Mouse (Mus musculus): ENCODE results near the gene Srsf10. TPM values are rescaled to one million over a fixed set of nuclear protein-coding genes. Genes with fewer than 3 reads are reported as not detected.
A peak's percentile ranks its signal among the peaks of the same experiment; 100 is the strongest.

Gene Srsf10
- polyA plus RNA-seq, 1 experiment from 2014 or later: 81.8 TPM

DNA sequence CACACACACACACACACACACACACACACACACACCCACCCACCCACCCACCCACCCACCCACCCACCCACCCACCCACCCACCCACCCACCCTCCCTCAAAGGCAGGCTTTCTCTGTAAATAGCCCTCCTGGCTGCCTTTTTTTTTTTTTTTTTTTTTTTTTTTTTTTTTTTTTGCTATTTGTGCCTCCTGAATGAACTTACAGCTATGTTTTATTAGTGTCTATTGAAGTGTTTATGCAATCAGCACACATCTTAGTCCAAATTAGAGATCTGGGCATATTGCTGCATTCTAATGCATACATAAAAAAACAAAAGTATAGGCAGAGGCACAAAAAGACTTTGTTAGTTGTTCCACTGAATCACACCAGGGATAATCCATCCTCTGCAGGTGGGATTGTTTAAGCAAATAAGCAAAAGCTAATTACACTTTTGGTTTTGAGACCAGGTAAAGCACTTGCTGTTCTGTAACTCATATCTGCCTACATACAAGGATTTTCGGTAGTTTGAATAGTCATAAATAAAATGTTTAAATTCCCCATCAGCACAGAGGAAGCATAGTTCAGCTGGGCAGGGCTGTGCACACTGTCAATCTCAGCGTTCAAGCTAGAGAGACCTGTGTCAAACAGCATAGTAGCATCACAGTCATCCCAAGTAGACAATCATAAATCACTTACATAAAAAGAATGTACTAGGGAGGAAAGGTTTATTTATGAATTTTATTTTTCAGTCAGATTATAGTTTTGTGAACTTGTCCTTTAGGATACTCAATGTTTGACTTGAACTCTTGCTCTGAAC is 14.9 kb downstream of the Srsf10 start:
- Histone ChIP-seq H3K4me2 (ENCODE audit: low read depth, low read length) (no peak overlapping the region), H3K9me3 (replicated peaks; ENCODE audit: control insufficient read depth, low read length) (no peaks in the 10 kb centered on the region), H3K4me1 (ENCODE audit: control insufficient read depth, low read depth, low read length) (peaks cover 32% of the 10 kb centered on the region), H3K36me3 (ENCODE audit: control insufficient read depth, insufficient read depth) (peaks cover 35% of the 10 kb centered on the region), H3K9ac (ENCODE audit: low read depth, low read length) (no peak overlapping the region), H3K4me3 (ENCODE audit: low read depth, low read length) (no peak overlapping the region), H3K27ac (ENCODE audit: low read length) (no peak overlapping the region), H3K27me3 (ENCODE audit: control insufficient read depth, insufficient read depth, low read depth, low read length) (no peaks in the 10 kb centered on the region)
- 41% methylated on average over 2 of the region's 2 CpGs for WGBS (ENCODE audit: insufficient replicate concordance)
- no peak for ATAC-seq (ENCODE audit: low read depth)

DNA sequence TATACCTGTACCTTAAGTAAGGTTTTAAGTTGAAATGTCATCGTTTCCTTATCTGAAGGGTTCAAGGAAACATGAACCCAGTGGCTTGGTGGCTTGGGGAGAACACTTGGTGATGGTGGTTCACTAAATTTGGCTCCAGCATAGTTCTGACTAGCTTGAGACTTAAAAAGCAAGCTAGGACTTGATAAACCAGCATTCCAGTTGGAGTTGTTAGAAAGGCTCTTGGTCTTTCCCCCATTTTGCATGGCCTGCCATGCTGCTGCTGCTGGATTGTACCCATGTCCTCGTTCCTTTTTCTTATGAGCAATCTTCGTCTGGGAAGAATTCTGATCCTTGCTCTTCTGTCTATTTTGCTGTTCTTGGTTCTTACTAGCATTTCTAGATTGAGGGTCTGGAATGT is 16.5 kb downstream of the Srsf10 start:
- peak overlapping the region; percentile 97; the same call in 1 of the 2 replicates for H3K27ac ChIP-seq (ENCODE audit: low read length)
- ATAC-seq (ENCODE audit: low read depth): no peak
- WGBS (ENCODE audit: insufficient replicate concordance): 33% methylated on average over 3 of the region's 3 CpGs
- H3K4me1 ChIP-seq (ENCODE audit: control insufficient read depth, low read depth, low read length): peaks cover 48% of the 10 kb centered on the region
- H3K9me3 ChIP-seq (replicated peaks; ENCODE audit: control insufficient read depth, low read length): no peaks in the 10 kb centered on the region
- H3K9ac ChIP-seq (ENCODE audit: low read depth, low read length): peak overlapping the region; percentile 91
- H3K27me3 ChIP-seq (ENCODE audit: control insufficient read depth, insufficient read depth, low read depth, low read length): no peaks in the 10 kb centered on the region
- H3K4me3 ChIP-seq (ENCODE audit: low read depth, low read length): peak overlapping the region; percentile 86
- peak overlapping the region; percentile 85 for H3K4me2 ChIP-seq (ENCODE audit: low read depth, low read length)
- H3K36me3 ChIP-seq (ENCODE audit: control insufficient read depth, insufficient read depth): peaks cover 30% of the 10 kb centered on the region

DNA sequence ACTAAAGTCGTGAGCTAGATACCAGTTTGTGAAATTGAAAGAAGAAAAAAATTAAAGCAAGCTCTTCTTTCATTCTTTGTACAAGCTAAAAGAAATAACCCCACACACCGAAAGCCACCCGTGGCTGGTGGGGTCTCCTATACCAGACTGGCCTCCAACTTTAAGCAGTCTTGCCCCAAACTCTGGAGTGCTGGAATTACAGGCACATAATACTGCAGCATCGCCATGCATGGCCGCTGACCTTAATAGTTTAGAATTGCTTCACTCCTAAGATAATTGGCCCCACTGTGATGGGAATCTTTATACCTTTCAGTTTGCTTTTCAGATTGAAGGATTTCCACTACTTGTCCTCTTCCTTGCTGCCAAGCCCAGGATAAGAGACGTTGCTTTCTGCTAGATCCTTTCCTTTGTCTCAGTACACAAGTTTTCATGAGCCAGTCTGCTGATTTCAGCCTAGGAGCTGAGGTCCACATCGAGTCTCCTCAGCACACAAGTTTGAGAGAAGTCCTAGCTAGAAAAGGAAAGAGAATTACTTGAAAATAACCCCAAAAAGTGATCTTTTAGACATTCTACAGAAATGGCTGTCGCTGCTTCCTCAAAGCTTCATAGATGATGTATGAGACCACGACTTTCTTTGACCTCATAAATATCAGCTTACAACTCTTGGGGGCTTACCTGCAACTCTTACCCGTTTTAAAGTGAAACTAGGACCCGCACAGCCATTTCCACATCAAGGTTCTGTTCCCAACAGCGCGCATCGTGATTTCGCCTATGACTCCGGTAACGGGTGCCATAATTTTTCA is 17.2 kb downstream of the Srsf10 start:
- Histone ChIP-seq H3K36me3 (ENCODE audit: control insufficient read depth, insufficient read depth) (peaks cover 30% of the 10 kb centered on the region), H3K27ac (ENCODE audit: low read length) (peak overlapping the region; percentile 97), H3K9me3 (replicated peaks; ENCODE audit: control insufficient read depth, low read length) (no peaks in the 10 kb centered on the region), H3K9ac (ENCODE audit: low read depth, low read length) (peak overlapping the region; percentile 91), H3K4me2 (ENCODE audit: low read depth, low read length) (peak overlapping the region; percentile 85), H3K4me3 (ENCODE audit: low read depth, low read length) (peak overlapping the region; percentile 86), H3K4me1 (ENCODE audit: control insufficient read depth, low read depth, low read length) (peaks cover 49% of the 10 kb centered on the region), H3K27me3 (ENCODE audit: control insufficient read depth, insufficient read depth, low read depth, low read length) (no peaks in the 10 kb centered on the region)
- 7% methylated on average over 17 of the region's 17 CpGs for WGBS (ENCODE audit: insufficient replicate concordance)
- ATAC-seq (ENCODE audit: low read depth): no peak

DNA sequence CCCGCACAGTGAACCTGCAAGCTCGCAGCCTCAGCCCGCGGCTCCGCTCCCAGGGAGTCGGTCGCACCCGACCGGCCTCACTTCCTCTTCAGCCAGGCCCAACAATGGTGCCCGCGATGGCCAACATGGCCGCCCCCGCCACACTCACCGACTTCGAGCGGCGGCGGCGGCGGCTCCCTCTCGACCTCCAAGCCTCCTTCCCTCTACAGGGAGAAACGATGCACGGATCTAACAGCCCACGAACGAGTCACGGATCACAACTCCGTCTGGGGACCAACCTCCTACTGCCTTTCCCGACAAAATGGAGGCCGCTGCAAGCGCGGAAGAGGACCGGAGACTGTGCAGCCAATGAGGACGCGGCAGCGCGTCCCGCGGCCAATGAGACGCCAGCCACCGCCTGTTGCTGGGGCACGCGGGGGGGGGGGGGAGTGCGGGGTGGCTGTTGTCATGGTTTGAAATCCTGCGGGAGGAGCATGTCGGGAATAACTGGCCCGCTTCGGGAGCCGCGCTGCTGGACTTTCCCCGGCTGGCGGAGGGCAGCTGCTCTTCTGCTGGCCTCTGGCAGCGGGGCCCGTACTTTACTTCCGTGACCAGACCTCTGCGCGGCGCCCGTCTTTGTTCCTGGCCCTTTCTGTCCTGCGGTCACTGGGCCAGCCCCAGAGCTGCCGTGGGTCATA is 18.1 kb downstream of the Srsf10 start, which contains the start of gene Pnrc2:
Gene Pnrc2 (minus strand): TSS at position 325 of the 677 bp plus-strand sequence.
- Histone ChIP-seq H3K9me3 (replicated peaks; ENCODE audit: control insufficient read depth, low read length) (no peaks in the 10 kb centered on the region), H3K27ac (ENCODE audit: low read length) (peak within 1 kb of the TSS; percentile 97), H3K36me3 (ENCODE audit: control insufficient read depth, insufficient read depth) (peaks cover 30% of the 10 kb centered on the region), H3K9ac (ENCODE audit: low read depth, low read length) (peak within 1 kb of the TSS; percentile 91), H3K4me1 (ENCODE audit: control insufficient read depth, low read depth, low read length) (peaks cover 49% of the 10 kb centered on the region), H3K4me2 (ENCODE audit: low read depth, low read length) (peak within 1 kb of the TSS; percentile 85), H3K27me3 (ENCODE audit: control insufficient read depth, insufficient read depth, low read depth, low read length) (no peaks in the 10 kb centered on the region), H3K4me3 (ENCODE audit: low read depth, low read length) (peak within 1 kb of the TSS; percentile 86)
- peak; percentile 95 for ATAC-seq (ENCODE audit: low read depth)
- under 1% methylated on average over 57 of the region's 60 CpGs for WGBS (ENCODE audit: insufficient replicate concordance)

DNA sequence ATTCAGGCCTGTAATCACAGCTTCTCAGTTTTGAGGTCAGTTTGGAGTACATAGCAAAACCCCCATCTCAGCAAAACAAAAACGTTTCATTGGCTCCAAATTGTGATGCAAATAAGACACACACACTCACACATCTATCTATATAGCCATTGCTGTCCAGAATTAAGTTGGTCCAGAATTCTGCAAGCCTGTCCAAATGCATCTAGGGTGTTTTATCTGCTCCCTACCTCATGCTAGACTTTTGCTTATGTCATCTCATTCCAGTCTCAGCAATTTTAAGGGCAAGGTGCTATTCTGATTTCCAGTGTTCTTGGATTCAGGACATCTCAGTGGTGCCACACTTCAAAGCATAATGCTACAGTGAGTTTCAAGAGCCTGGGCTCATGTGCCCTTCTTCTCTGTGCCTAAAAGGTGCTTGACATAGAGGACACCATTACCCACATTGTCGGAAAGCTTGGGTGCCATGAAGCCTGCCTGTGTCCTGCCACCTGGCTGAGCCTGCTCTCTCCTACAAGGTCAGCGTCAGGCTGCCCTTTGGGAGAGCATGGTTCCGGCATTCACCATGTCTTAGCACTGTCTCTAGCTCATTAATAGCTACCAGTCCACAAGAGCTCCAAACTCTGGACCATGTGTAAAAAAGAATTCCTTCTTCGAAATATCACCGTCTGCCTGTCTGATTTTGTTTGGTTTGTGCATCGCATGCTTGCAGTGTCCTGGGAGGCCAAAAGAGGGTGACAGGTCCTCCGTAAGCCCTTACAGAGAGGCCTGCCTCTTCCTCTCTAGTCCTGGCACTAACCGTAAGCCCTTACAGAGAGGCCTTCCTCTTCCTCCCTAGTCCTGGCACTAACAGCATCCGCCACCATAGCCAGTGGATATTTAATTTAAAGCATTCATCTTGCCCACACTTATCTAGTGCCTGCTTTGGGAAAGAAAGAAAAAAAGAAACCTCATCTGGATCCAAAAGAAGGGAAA is 19.3 kb downstream of the Srsf10 start:
- peaks cover 43% of the 10 kb centered on the region for H3K4me1 ChIP-seq (ENCODE audit: control insufficient read depth, low read depth, low read length)
- 65% methylated on average over 10 of the region's 10 CpGs for WGBS (ENCODE audit: insufficient replicate concordance)
- peak overlapping the region; percentile 97 for H3K27ac ChIP-seq (ENCODE audit: low read length)
- H3K4me2 ChIP-seq (ENCODE audit: low read depth, low read length): peak overlapping the region; percentile 77
- H3K4me3 ChIP-seq (ENCODE audit: low read depth, low read length): peak overlapping the region; percentile 86; the same call in 1 of the 2 replicates
- H3K27me3 ChIP-seq (ENCODE audit: control insufficient read depth, insufficient read depth, low read depth, low read length): no peaks in the 10 kb centered on the region
- no peak for ATAC-seq (ENCODE audit: low read depth)
- H3K9ac ChIP-seq (ENCODE audit: low read depth, low read length): peak overlapping the region; percentile 8; the same call in 1 of the 2 replicates
- H3K36me3 ChIP-seq (ENCODE audit: control insufficient read depth, insufficient read depth): peaks cover 21% of the 10 kb centered on the region
- no peaks in the 10 kb centered on the region for H3K9me3 ChIP-seq (replicated peaks; ENCODE audit: control insufficient read depth, low read length)

DNA sequence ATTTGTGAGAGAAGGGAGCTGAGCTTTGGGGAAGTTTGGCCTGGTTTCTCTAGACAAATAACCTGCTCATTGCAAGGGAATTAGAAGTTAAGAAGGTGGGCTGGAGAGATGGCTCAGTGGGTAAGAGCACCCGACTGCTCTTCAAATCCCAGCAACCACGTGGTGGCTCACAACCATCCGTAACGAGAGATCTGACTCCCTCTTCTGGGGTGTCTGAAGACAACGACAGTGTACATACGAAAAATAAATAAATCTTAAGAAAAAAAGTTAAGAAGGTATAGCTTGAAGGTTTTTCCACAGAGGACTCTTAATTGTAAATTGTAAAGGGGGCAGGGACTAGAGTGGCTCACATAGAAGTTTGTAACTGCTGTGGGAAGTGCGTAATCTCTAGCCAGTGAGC is 20.0 kb downstream of the Srsf10 start:
- Histone ChIP-seq H3K27ac (ENCODE audit: low read length) (peak overlapping the region; percentile 82), H3K9me3 (replicated peaks; ENCODE audit: control insufficient read depth, low read length) (no peaks in the 10 kb centered on the region), H3K9ac (ENCODE audit: low read depth, low read length) (peak overlapping the region; percentile 59; the same call in 1 of the 2 replicates), H3K4me1 (ENCODE audit: control insufficient read depth, low read depth, low read length) (peaks cover 41% of the 10 kb centered on the region), H3K4me3 (ENCODE audit: low read depth, low read length) (peak overlapping the region; percentile 54), H3K4me2 (ENCODE audit: low read depth, low read length) (peak overlapping the region; percentile 75), H3K27me3 (ENCODE audit: control insufficient read depth, insufficient read depth, low read depth, low read length) (no peaks in the 10 kb centered on the region), H3K36me3 (ENCODE audit: control insufficient read depth, insufficient read depth) (peaks cover 19% of the 10 kb centered on the region)
- 18% methylated on average over 7 of the region's 7 CpGs for WGBS (ENCODE audit: insufficient replicate concordance)
- ATAC-seq (ENCODE audit: low read depth): no peak

DNA sequence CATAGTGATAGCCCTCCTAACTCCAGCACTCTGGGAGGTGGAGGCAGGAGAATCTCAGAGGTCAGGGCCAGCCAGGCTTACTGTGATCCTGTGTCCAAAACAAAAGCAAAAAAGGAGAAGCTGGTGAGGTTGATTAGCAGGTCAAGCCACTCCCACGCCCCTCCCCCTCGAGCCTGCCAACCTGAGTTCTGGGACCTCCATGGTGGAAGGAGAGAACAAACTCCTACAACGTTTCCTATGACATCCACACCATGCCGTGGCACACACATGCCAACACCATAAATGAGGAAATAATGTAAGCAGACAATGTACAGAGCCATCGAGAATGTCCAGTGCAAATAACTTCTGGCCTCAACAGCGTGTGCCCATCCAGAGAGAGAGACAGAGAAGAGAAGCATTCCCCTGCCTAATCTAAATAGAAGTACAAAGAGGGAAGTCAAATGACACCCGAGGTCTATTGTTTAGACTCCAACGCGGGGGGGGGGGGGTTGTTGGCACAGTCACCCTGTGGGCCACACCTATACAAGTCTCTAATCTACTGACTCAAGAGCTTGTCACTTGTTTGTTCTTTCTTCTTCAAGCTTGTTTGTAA is 20.5 kb downstream of the Srsf10 start:
- H3K9me3 ChIP-seq (replicated peaks; ENCODE audit: control insufficient read depth, low read length): no peaks in the 10 kb centered on the region
- H3K27ac ChIP-seq (ENCODE audit: low read length): peak overlapping the region; percentile 82
- ATAC-seq (ENCODE audit: low read depth): no peak
- peak overlapping the region; percentile 75 for H3K4me2 ChIP-seq (ENCODE audit: low read depth, low read length)
- H3K36me3 ChIP-seq (ENCODE audit: control insufficient read depth, insufficient read depth): peaks cover 15% of the 10 kb centered on the region
- H3K4me1 ChIP-seq (ENCODE audit: control insufficient read depth, low read depth, low read length): peaks cover 40% of the 10 kb centered on the region
- H3K27me3 ChIP-seq (ENCODE audit: control insufficient read depth, insufficient read depth, low read depth, low read length): no peaks in the 10 kb centered on the region
- H3K9ac ChIP-seq (ENCODE audit: low read depth, low read length): peak overlapping the region; percentile 59
- under 1% methylated on average over 9 of the region's 9 CpGs for WGBS (ENCODE audit: insufficient replicate concordance)
- H3K4me3 ChIP-seq (ENCODE audit: low read depth, low read length): peak overlapping the region; percentile 54

All from liver, embryonic 16.5 days (tissue).